Mouse (Mus musculus) spleen, adult 2 months (tissue): ENCODE data around the gene Bloc1s6.

Source experiments
- CTCF ChIP-seq: fragments of 200-500 bp; IDR thresholded peaks from 2 replicates; pipeline ENCODE4 v1.5.1; 2011; ENCODE audit warnings: mild to moderate bottlenecking, inconsistent platforms; ENCODE audit not compliant: insufficient read depth, insufficient read length, insufficient replicate concordance; ENCODE audit errors: extremely low read depth
- POLR2A ChIP-seq: fragments of 200-500 bp; IDR thresholded peaks from 2 replicates; pipeline ENCODE4 v1.6.1; 2011; ENCODE audit warnings: low read depth, low read length, inconsistent platforms

DNA sequence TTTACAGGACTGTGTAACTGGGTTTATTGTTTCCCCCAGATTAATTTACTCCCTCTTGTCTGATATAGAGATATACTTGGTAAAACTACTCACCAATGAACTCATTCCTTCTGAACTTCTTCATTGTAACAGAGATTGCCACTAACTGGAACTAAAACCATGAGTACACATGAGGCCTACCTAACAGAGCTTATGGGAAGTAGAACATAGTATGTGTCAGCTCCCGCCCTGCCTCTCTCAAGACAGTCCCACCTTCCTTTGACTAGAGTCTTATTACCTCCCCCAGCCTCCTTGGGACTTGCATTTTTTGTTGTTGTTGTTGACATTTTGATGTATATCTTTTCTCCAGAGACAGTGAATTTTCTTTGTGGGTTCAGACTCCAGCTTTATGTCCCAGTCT is 34.6 kb downstream of the Bloc1s6 start:
- TF ChIP-seq POLR2A (no peak), CTCF (no peak)
